Comparison of ENCODE assay signal across 14 mouse cellular contexts in genomic region chr14:77706511-77707246, GRCm38 (mm10).
A peak's percentile ranks its signal among the peaks of the same experiment; 100 is the strongest.
DNase-seq lines count a peak whose midpoint lies in the region; ATAC-seq and TF ChIP-seq lines count a peak whose summit lies in the region.
"Had no signal": no experiment of that assay in that cellular context is flagged by ENCODE, and none has a peak within 500 bp of the region (broad histone marks: within the 10 kb centered on the region; RNA-seq: fewer than 3 reads in every experiment).

No protein-coding gene starts in this region.

- H3K27ac ChIP-seq in kidney, postnatal 0 days = no peak overlapping the region
- no peak overlapping the region for H3K27ac ChIP-seq in forebrain, embryonic 13.5 days
- H3K27ac ChIP-seq: midbrain, embryonic 15.5 days had no signal

- DNase-seq in frontal cortex, postnatal 25 days (ENCODE audit: low spot score in 2 of 2) = no peak
- DNase-seq in kidney, postnatal 0 days (ENCODE audit: low spot score) = no peak
- DNase-seq in kidney, adult 9 months = no peak
- DNase-seq in adrenal gland, adult 8-10 months = peak; percentile 17
- peak; percentile 27 for DNase-seq in embryo, embryonic 11 days
- DNase-seq in B cell, adult 2 months = no peak
- DNase-seq: heart, postnatal 10 days; lung, adult 2 months; right cerebral cortex, postnatal 14 days had no signal

- no peaks in the 10 kb centered on the region for H3K36me3 ChIP-seq in kidney, postnatal 0 days (ENCODE audit: insufficient read depth, low read length)
- peaks cover 9% of the 10 kb centered on the region for H3K36me3 ChIP-seq in forebrain, embryonic 13.5 days (ENCODE audit: poor library complexity, severe bottlenecking)
- H3K36me3 ChIP-seq: G1E had no signal

- 40% methylated on average over 21 of the region's 21 CpGs for WGBS in kidney, postnatal 0 days
- WGBS in forebrain, embryonic 13.5 days = 80% methylated on average over 21 of the region's 21 CpGs

- TF ChIP-seq CTCF in kidney, postnatal 0 days (IDR thresholded peaks at IDR 0.05; ENCODE audit: low read depth) = no peak

- H3K4me2 ChIP-seq in kidney, postnatal 0 days (ENCODE audit: low read length) = peak overlapping the region; percentile 33
- no peak overlapping the region for H3K4me2 ChIP-seq in forebrain, embryonic 13.5 days
- H3K4me2 ChIP-seq: midbrain, embryonic 15.5 days had no signal

- no peaks in the 10 kb centered on the region for H3K27me3 ChIP-seq in kidney, postnatal 0 days (ENCODE audit: insufficient read depth, low read length)
- H3K27me3 ChIP-seq in forebrain, embryonic 13.5 days = no peaks in the 10 kb centered on the region
- H3K27me3 ChIP-seq: midbrain, embryonic 15.5 days had no signal

- H3K9ac ChIP-seq in kidney, postnatal 0 days (ENCODE audit: low read depth, low read length) = no peak overlapping the region
- H3K9ac ChIP-seq in forebrain, embryonic 13.5 days = no peak overlapping the region
- H3K9ac ChIP-seq: midbrain, embryonic 15.5 days had no signal

- H3K4me3 ChIP-seq in kidney, postnatal 0 days (replicated peaks; ENCODE audit: low read depth, low read length) = no peak overlapping the region
- no peak overlapping the region for H3K4me3 ChIP-seq in forebrain, embryonic 13.5 days
- H3K4me3 ChIP-seq: erythroblast, embryonic 14.5 days; midbrain, embryonic 15.5 days had no signal

- no peaks in the 10 kb centered on the region for H3K9me3 ChIP-seq in kidney, postnatal 0 days (replicated peaks; ENCODE audit: low read length)
- no peaks in the 10 kb centered on the region for H3K9me3 ChIP-seq in forebrain, embryonic 13.5 days (replicated peaks)
- H3K9me3 ChIP-seq: midbrain, embryonic 15.5 days had no signal

- 0 out of 2 replicates have a peak, but pooled peaks cover 3% of the 10 kb centered on the region for H3K4me1 ChIP-seq in kidney, postnatal 0 days (replicated peaks; ENCODE audit: insufficient read depth, low read length)
- peaks cover 4% of the 10 kb centered on the region; the same call in 1 of the 2 replicates for H3K4me1 ChIP-seq in forebrain, embryonic 13.5 days
- H3K4me1 ChIP-seq: midbrain, embryonic 15.5 days had no signal

- ATAC-seq in frontal cortex, adult (ENCODE audit: low TSS enrichment) = peak; percentile 64
- no peak for ATAC-seq in kidney, postnatal 0 days (replicated peaks; ENCODE audit: low FRiP score, low read depth)
- ATAC-seq in forebrain, embryonic 13.5 days = no peak
- ATAC-seq: midbrain, embryonic 15.5 days had no signal

Comparison
In these comparisons a context has a peak if more than half of its experiments do, and no peak if none do; other contexts are left out.
1. DNase-seq: peak in adrenal gland, adult 8-10 months (single experiment) and embryo, embryonic 11 days (single experiment); none in frontal cortex, postnatal 25 days (0 of 2), kidney, postnatal 0 days (single experiment), kidney, adult 9 months (single experiment) and B cell, adult 2 months (0 of 2).